Mouse (Mus musculus) MEL (cell line): ENCODE data around the gene Hspa1b. TPM values are rescaled to one million over a fixed set of nuclear protein-coding genes. Genes with fewer than 3 reads are reported as not detected.

Source experiments
- DNase-seq: peaks from one replicate; pipeline ENCODE4 v3.0.0; 2011; ENCODE audit warnings: low read depth, low spot score
- H3K27ac ChIP-seq: 2 replicates; pipeline ENCODE4 v1.5.1; 2012; ENCODE audit warnings: low read depth, mild to moderate bottlenecking, control low read depth, low read length, moderate library complexity; ENCODE audit not compliant: control insufficient read depth
- H3K27me3 ChIP-seq, 2 experiments: fragments of 150-350 bp in 1 of 2; sonication (generic) in 1 of 2; 2 replicates each; pipeline ENCODE4 v1.6.1; 2012; ENCODE audit warnings: low read length in 2 of 2, mild to moderate bottlenecking in 2 of 2, improper control_type of control experiment in 1 of 2, moderate library complexity in 1 of 2; ENCODE audit not compliant: insufficient read depth in 2 of 2, control insufficient read depth in 1 of 2
- H3K36me3 ChIP-seq, 2 experiments: 2 replicates each; pipeline ENCODE4 v1.6.1; 2012 to 2014; ENCODE audit warnings: low read length in 2 of 2, improper control_type of control experiment in 1 of 2, inconsistent platforms in 1 of 2, mild to moderate bottlenecking in 1 of 2; ENCODE audit not compliant: insufficient read depth in 2 of 2, control insufficient read depth in 1 of 2
- H3K4me1 ChIP-seq, 2 experiments: fragments of 150-350 bp in 1 of 2; sonication (generic) in 1 of 2; 2 replicates each; pipeline ENCODE4 v1.6.1; 2012; ENCODE audit warnings: low read length in 2 of 2, improper control_type of control experiment in 1 of 2, mild to moderate bottlenecking in 1 of 2; ENCODE audit not compliant: insufficient read depth in 2 of 2, control insufficient read depth in 1 of 2
- H3K4me3 ChIP-seq, 2 experiments: fragments of 150-350 bp in 1 of 2; sonication (generic) in 1 of 2; 2 replicates each; pipeline ENCODE4 v1.5.1; 2012; ENCODE audit warnings: low read depth in 2 of 2, low read length in 2 of 2, mild to moderate bottlenecking in 2 of 2, moderate library complexity in 2 of 2, control low read depth in 1 of 2, improper control_type of control experiment in 1 of 2; ENCODE audit not compliant: control insufficient read depth in 1 of 2, insufficient read depth in 1 of 2
- H3K79me2 ChIP-seq: 2 replicates; pipeline ENCODE4 v1.6.1; 2012; ENCODE audit warnings: mild to moderate bottlenecking, low read length, moderate library complexity; ENCODE audit not compliant: control insufficient read depth, poor library complexity, insufficient read depth
- H3K9ac ChIP-seq: 2 replicates; pipeline ENCODE4 v1.6.1; 2012; ENCODE audit warnings: low read depth, mild to moderate bottlenecking, control low read depth, low read length, moderate library complexity; ENCODE audit not compliant: control insufficient read depth, poor library complexity, severe bottlenecking
- H3K9me3 ChIP-seq: fragments of 150-350 bp; sonication (generic); replicated peaks from 2 replicates; pipeline ENCODE4 v1.6.1; 2012; ENCODE audit warnings: mild to moderate bottlenecking, low read length, improper control_type of control experiment, moderate library complexity; ENCODE audit not compliant: insufficient read depth
- BHLHE40 ChIP-seq: IDR thresholded peaks from 2 replicates; pipeline ENCODE4 v1.6.1; 2012; ENCODE audit warnings: low read depth, mild to moderate bottlenecking, inconsistent platforms, low read length, improper control_type of control experiment, borderline replicate concordance
- CHD1 ChIP-seq: IDR thresholded peaks from 2 replicates; pipeline ENCODE4 v1.6.1; 2012; ENCODE audit warnings: low read depth, mild to moderate bottlenecking, inconsistent platforms, low read length, improper control_type of control experiment
- E2F4 ChIP-seq: IDR thresholded peaks from 2 replicates; pipeline ENCODE4 v1.6.1; 2011; ENCODE audit warnings: low read depth, low read length, improper control_type of control experiment, borderline replicate concordance
- ELF1 ChIP-seq: IDR thresholded peaks from 2 replicates; pipeline ENCODE4 v1.6.1; 2014; ENCODE audit warnings: low read depth, mild to moderate bottlenecking, inconsistent platforms, low read length, improper control_type of control experiment, moderate library complexity
- GATA1 ChIP-seq: IDR thresholded peaks from 2 replicates; pipeline ENCODE4 v1.6.1; 2011; ENCODE audit warnings: low read depth, low read length, improper control_type of control experiment
- JUND ChIP-seq: IDR thresholded peaks from 2 replicates; pipeline ENCODE4 v1.6.1; 2011; ENCODE audit warnings: low read depth, mild to moderate bottlenecking, improper control_type of control experiment, low read length
- KAT2A ChIP-seq: conservative IDR thresholded peaks from 2 replicates; pipeline ENCODE4 v1.6.1; 2012; ENCODE audit warnings: low read depth, low read length, improper control_type of control experiment, inconsistent platforms
- MAX ChIP-seq: IDR thresholded peaks from 2 replicates; pipeline ENCODE4 v1.6.1; 2011; ENCODE audit warnings: low read length, improper control_type of control experiment
- MEF2A ChIP-seq: IDR thresholded peaks from 2 replicates; pipeline ENCODE4 v1.6.1; 2014; ENCODE audit warnings: low read depth, mild to moderate bottlenecking, inconsistent platforms, low read length, improper control_type of control experiment; ENCODE audit not compliant: poor library complexity, insufficient replicate concordance, severe bottlenecking; ENCODE audit errors: extremely low read depth
- MXI1 ChIP-seq: IDR thresholded peaks from 2 replicates; pipeline ENCODE4 v1.6.1; 2011; ENCODE audit warnings: mild to moderate bottlenecking, low read depth, low read length, improper control_type of control experiment
- MYC ChIP-seq: IDR thresholded peaks from 2 replicates; pipeline ENCODE4 v1.6.1; 2011; ENCODE audit warnings: low read depth, mild to moderate bottlenecking, low read length, improper control_type of control experiment, moderate library complexity
- NELFE ChIP-seq: IDR thresholded peaks from 2 replicates; pipeline ENCODE4 v1.6.1; 2011; ENCODE audit warnings: low read depth, low read length, improper control_type of control experiment
- POLR2A ChIP-seq, 2 experiments: IDR thresholded peaks; 2 replicates each; pipeline ENCODE4 v1.6.1; 2011 to 2012; ENCODE audit warnings: low read length in 2 of 2, mild to moderate bottlenecking in 2 of 2, control low read depth in 1 of 2, improper control_type of control experiment in 1 of 2, low read depth in 1 of 2, moderate library complexity in 1 of 2; ENCODE audit not compliant: control insufficient read depth in 1 of 2, insufficient read depth in 1 of 2, poor library complexity in 1 of 2
- POLR2AphosphoS5 ChIP-seq: IDR thresholded peaks from 2 replicates; pipeline ENCODE4 v1.6.1; 2012; ENCODE audit warnings: low read depth, borderline replicate concordance, mild to moderate bottlenecking, inconsistent platforms, low read length, moderate library complexity, mixed read lengths
- RAD21 ChIP-seq: IDR thresholded peaks from 2 replicates; pipeline ENCODE4 v1.6.1; 2011; ENCODE audit warnings: mild to moderate bottlenecking, low read depth, low read length, improper control_type of control experiment
- RCOR1 ChIP-seq: IDR thresholded peaks from 2 replicates; pipeline ENCODE4 v1.6.1; 2012; ENCODE audit warnings: low read depth, mild to moderate bottlenecking, inconsistent platforms, low read length, improper control_type of control experiment
- TAL1 ChIP-seq: IDR thresholded peaks from 2 replicates; pipeline ENCODE4 v1.6.1; 2012; ENCODE audit warnings: mild to moderate bottlenecking, inconsistent platforms, low read length, moderate library complexity, mixed read lengths
- TBP ChIP-seq: IDR thresholded peaks from 2 replicates; pipeline ENCODE4 v1.8.0; 2011; ENCODE audit warnings: low read depth, low read length, improper control_type of control experiment
- TCF12 ChIP-seq: IDR thresholded peaks from 2 replicates; pipeline ENCODE4 v1.6.1; 2014; ENCODE audit warnings: low read depth, mild to moderate bottlenecking, inconsistent platforms, low read length, improper control_type of control experiment, moderate library complexity
- USF1 ChIP-seq: IDR thresholded peaks from 2 replicates; pipeline ENCODE4 v1.6.1; 2014; ENCODE audit warnings: low read depth, mild to moderate bottlenecking, inconsistent platforms, low read length, improper control_type of control experiment, moderate library complexity
- USF2 ChIP-seq, 2 experiments: IDR thresholded peaks; 2 replicates each; pipeline ENCODE4 v1.6.1; 2011 to 2012; ENCODE audit warnings: improper control_type of control experiment in 2 of 2, low read length in 2 of 2, borderline replicate concordance in 1 of 2, inconsistent platforms in 1 of 2, low read depth in 1 of 2, mild to moderate bottlenecking in 1 of 2; ENCODE audit not compliant: insufficient read depth in 1 of 2
- ZC3H11A ChIP-seq: IDR thresholded peaks from 2 replicates; pipeline ENCODE4 v1.6.1; 2012; ENCODE audit warnings: low read depth, mild to moderate bottlenecking, inconsistent platforms, low read length, improper control_type of control experiment
- ZKSCAN1 ChIP-seq: IDR thresholded peaks from 2 replicates; pipeline ENCODE4 v1.6.1; 2012; ENCODE audit warnings: low read depth, mild to moderate bottlenecking, inconsistent platforms, low read length, improper control_type of control experiment, moderate library complexity
- ZMIZ1 ChIP-seq: IDR thresholded peaks from 2 replicates; pipeline ENCODE4 v1.6.1; 2012; ENCODE audit warnings: low read depth, mild to moderate bottlenecking, inconsistent platforms, low read length, improper control_type of control experiment, moderate library complexity
- ZNF384 ChIP-seq: IDR thresholded peaks from 2 replicates; pipeline ENCODE4 v1.6.1; 2012; ENCODE audit warnings: low read depth, mild to moderate bottlenecking, inconsistent platforms, low read length, improper control_type of control experiment
- polyA plus RNA-seq, 2 experiments: library from polyadenylated mRNA; stranded (reverse) in 1 of 2; unstranded in 1 of 2; fragments of >175 nt in 1 of 2; fragments of >200 nt in 1 of 2; gene quantifications; 2 replicates each; pipeline versions ENCODE4 v1.2.1 to v1.2.4; 2012; ENCODE audit warnings: low replicate concordance in 2 of 2, low read depth in 1 of 2; ENCODE audit not compliant: insufficient read length in 2 of 2, insufficient read depth in 1 of 2, missing spikeins in 1 of 2
- total RNA-seq: library from RNA; depleted of rRNA; stranded (reverse); fragments of 300-350 nt; gene quantifications from 2 replicates; pipeline ENCODE4 v1.2.3, GENCODE M21; 2012

The Hspa1b gene
- total and polyA plus RNA-seq, 3 experiments = 0.04 TPM; not detected in 2

DNA sequence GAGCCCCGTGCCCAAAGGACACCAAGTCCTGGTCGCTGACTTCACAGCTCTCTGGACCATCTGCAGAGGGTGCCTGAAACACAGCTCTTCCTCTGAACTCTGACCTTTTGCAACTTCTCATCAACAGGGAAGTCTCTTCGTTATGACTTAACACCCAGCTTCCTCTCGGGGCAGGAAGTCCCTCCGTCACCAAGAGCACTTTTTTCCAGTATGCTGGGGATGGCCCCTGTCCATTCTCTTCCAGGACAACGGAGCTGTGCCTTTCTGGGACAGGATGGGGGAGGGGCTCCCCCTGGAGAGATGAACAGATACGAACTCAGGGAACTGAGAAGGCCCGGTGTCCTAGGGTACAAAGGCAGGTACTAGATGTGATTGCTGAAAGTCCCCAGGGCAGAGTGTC, 24.2 kb downstream of the Hspa1b start:
- H3K36me3 ChIP-seq = peaks cover 0 to 6% of the 10 kb centered on the region in 2 experiments; a peak in 2 of 4 replicates
- H3K9ac ChIP-seq = no peak overlapping the region
- peaks cover 5% of the 10 kb centered on the region; the same call in 1 of the 2 replicates for H3K79me2 ChIP-seq
- no peaks in the 10 kb centered on the region for H3K27me3 ChIP-seq
- peaks cover 3 to 10% of the 10 kb centered on the region in 2 experiments; a peak in 3 of 4 replicates for H3K4me1 ChIP-seq
- no peak for DNase-seq
- H3K9me3 ChIP-seq = no peaks in the 10 kb centered on the region
- no peak overlapping the region for H3K27ac ChIP-seq
- no peak overlapping the region for H3K4me3 ChIP-seq
- TF ChIP-seq TAL1 (no peak), RCOR1 (no peak), NELFE (no peak), BHLHE40 (no peak), ZMIZ1 (no peak), ZC3H11A (no peak), POLR2AphosphoS5 (no peak), USF1 (no peak), MEF2A (no peak), USF2 (IDR thresholded peaks at IDR 0.05; ENCODE audit: borderline replicate concordance in 1 of 2, insufficient read depth in 1 of 2, low read depth in 1 of 2, low read length in 2 of 2) (no peak), RAD21 (no peak), TCF12 (no peak), ZKSCAN1 (no peak), POLR2A (IDR thresholded peaks at IDR 0.05; ENCODE audit: control insufficient read depth in 1 of 2, insufficient read depth in 1 of 2, low read depth in 1 of 2, low read length in 2 of 2, poor library complexity in 1 of 2) (no peak), KAT2A (no peak), ELF1 (no peak), E2F4 (no peak), CHD1 (no peak), GATA1 (no peak), JUND (no peak)

- Histone ChIP-seq H3K27me3 (no peaks in the 10 kb centered on the region), H3K4me1 (peaks cover 3 to 10% of the 10 kb centered on the region in 2 experiments; a peak in 3 of 4 replicates), H3K36me3 (peaks cover 0 to 6% of the 10 kb centered on the region in 2 experiments; a peak in 2 of 4 replicates)
- TF ChIP-seq KAT2A = no peak
- TF ChIP-seq RAD21 = no peak
- no peak for TF ChIP-seq NELFE
- TF ChIP-seq MXI1 = no peak
- TF ChIP-seq ELF1 = no peak
- no peak for TF ChIP-seq TBP
- no peak for TF ChIP-seq MAX
- TF ChIP-seq MYC = no peak
- no peak for TF ChIP-seq TCF12
- no peak for TF ChIP-seq ZNF384
- TF ChIP-seq, all 39 proteins: peak for 0
- DNase-seq = no peak
- Histone ChIP-seq H3K79me2 (peaks cover 5% of the 10 kb centered on the region; the same call in 1 of the 2 replicates), H3K9ac (no peak overlapping the region), H3K27ac (no peak overlapping the region), H3K9me3 (no peaks in the 10 kb centered on the region), H3K4me3 (no peak overlapping the region)
Measured at GRCm38 (mm10) chr17:34934031-34934430, 25.0 kb downstream of the Hspa1b start.
